Mouse (Mus musculus): Measurements from ENCODE around the gene Hydin.

GRCm38 (mm10) chr8:110350725-110351124 lies 83.9 kb downstream of the Hydin start:
- TF ChIP-seq GATA1 (IDR thresholded peaks at IDR 0.05; ENCODE audit: borderline replicate concordance, low read length) = no peak
- no peak for TF ChIP-seq FLI1 (IDR thresholded peaks at IDR 0.05; ENCODE audit: low read length)
